Mouse (Mus musculus) liver, embryonic 12.5 days (tissue): Measurements from ENCODE around the gene Olfr992. TPM values are rescaled to one million over a fixed set of nuclear protein-coding genes. Genes with fewer than 3 reads are reported as not detected.
"Not testable (repeated sequence)": the region's sequence is repeated elsewhere in the genome, so short reads cannot be mapped to it uniquely, and the experiment has no call there.

Source experiments
- ATAC-seq: fragments of 200-750 bp; cut with Nextera tagmentation; 2 replicates; pipeline ENCODE4 v1.8.0; 2017; ENCODE audit warnings: moderate number of reproducible peaks, mild to moderate bottlenecking, moderate library complexity
- H3K27ac ChIP-seq: fragments of 300-500 bp; sonication (generic); 2 replicates; pipeline ENCODE4 v1.5.1; 2016; ENCODE audit warnings: mild to moderate bottlenecking
- H3K27me3 ChIP-seq: fragments of 300-500 bp; sonication (generic); replicated peaks from 2 replicates; pipeline ENCODE4 v1.6.1; 2016; ENCODE audit warnings: mild to moderate bottlenecking, moderate library complexity
- H3K36me3 ChIP-seq: fragments of 300-500 bp; sonication (generic); 2 replicates; pipeline ENCODE4 v1.6.1; 2016; ENCODE audit warnings: mild to moderate bottlenecking, moderate library complexity
- H3K4me1 ChIP-seq: fragments of 300-500 bp; sonication (generic); 2 replicates; pipeline ENCODE4 v1.6.1; 2016
- H3K4me2 ChIP-seq: fragments of 300-500 bp; sonication (generic); 2 replicates; pipeline ENCODE4 v1.6.1; 2016; ENCODE audit warnings: mild to moderate bottlenecking, moderate library complexity
- H3K4me3 ChIP-seq: fragments of 300-500 bp; sonication (generic); 2 replicates; pipeline ENCODE4 v1.5.1; 2016; ENCODE audit warnings: mild to moderate bottlenecking, moderate library complexity
- H3K9ac ChIP-seq: fragments of 300-500 bp; sonication (generic); 2 replicates; pipeline ENCODE4 v1.6.1; 2016; ENCODE audit warnings: mild to moderate bottlenecking, moderate library complexity
- H3K9me3 ChIP-seq: fragments of 300-500 bp; sonication (generic); replicated peaks from 2 replicates; pipeline ENCODE4 v1.6.1; 2016; ENCODE audit warnings: mild to moderate bottlenecking, moderate library complexity
- WGBS: fragments of 180-500 bp; shearing (Covaris S2); methylation state at CpG from one replicate; pipeline ENCODE4 v1.1.7; 2016; ENCODE audit not compliant: insufficient replicate concordance; 5-methylcytosine and 5-hydroxymethylcytosine counted together
- polyA plus RNA-seq: library from polyadenylated mRNA; unstranded; fragments of >200 nt; fragmentation: Nextera tagmentation; extraction: Ambion mirVana; gene quantifications from 2 replicates; pipeline ENCODE4 v1.2.1, GENCODE M21; 2016

Gene Olfr992
- polyA plus RNA-seq, result not detected in 2 replicates

- WGBS, result 35% methylated on average over 2 of the region's 2 CpGs
- H3K27ac ChIP-seq, result no peak within 1 kb of the TSS
- no peaks in the 10 kb centered on the region for H3K36me3 ChIP-seq
- no peak within 1 kb of the TSS for H3K9ac ChIP-seq
- no peak within 1 kb of the TSS for H3K4me3 ChIP-seq
- H3K27me3 ChIP-seq, result no peaks in the 10 kb centered on the region
- ATAC-seq, result no peak
- no peak within 1 kb of the TSS for H3K4me2 ChIP-seq
- H3K4me1 ChIP-seq, result no peaks in the 10 kb centered on the region
- no peaks in the 10 kb centered on the region for H3K9me3 ChIP-seq
Observed at GRCm38 (mm10) chr2:85409369-85409768, at the start of gene Olfr992. Gene Olfr992 (minus strand): TSS chr2:85409469.

GRCm38 (mm10) chr2:85443539-85443938, 34.3 kb upstream of the Olfr992 start, which contains the start of gene Olfr995:
Gene Olfr995 (minus strand): TSS chr2:85443639.
- no peak within 1 kb of the TSS for H3K4me3 ChIP-seq
- ATAC-seq, result no peak
- no peak within 1 kb of the TSS for H3K9ac ChIP-seq
- no peaks in the 10 kb centered on the region for H3K27me3 ChIP-seq
- no peaks in the 10 kb centered on the region for H3K9me3 ChIP-seq
- no peaks in the 10 kb centered on the region for H3K36me3 ChIP-seq
- H3K4me2 ChIP-seq, result no peak within 1 kb of the TSS
- no peaks in the 10 kb centered on the region for H3K4me1 ChIP-seq
- WGBS, result 18% methylated on average over 1 of the region's 1 CpGs
- no peak within 1 kb of the TSS for H3K27ac ChIP-seq

GRCm38 (mm10) chr2:85442546-85442945, 33.3 kb upstream of the Olfr992 start:
- H3K4me3 ChIP-seq, result no peak overlapping the region
- no peaks in the 10 kb centered on the region for H3K4me1 ChIP-seq

GRCm38 (mm10) chr2:85436351-85436750, 27.1 kb upstream of the Olfr992 start, which contains the start of gene Olfr994:
Gene Olfr994 (minus strand): TSS chr2:85436451.
- H3K27me3 ChIP-seq, result no peaks in the 10 kb centered on the region
- H3K4me2 ChIP-seq, result no peak within 1 kb of the TSS
- no peak within 1 kb of the TSS for H3K4me3 ChIP-seq
- H3K27ac ChIP-seq, result no peak within 1 kb of the TSS
- no peaks in the 10 kb centered on the region for H3K9me3 ChIP-seq
- 53% methylated on average over 3 of the region's 3 CpGs for WGBS
- H3K9ac ChIP-seq, result no peak within 1 kb of the TSS
- no peak for ATAC-seq
- no peaks in the 10 kb centered on the region for H3K36me3 ChIP-seq
- no peaks in the 10 kb centered on the region for H3K4me1 ChIP-seq

More at GRCm38 (mm10) chr2:85442546-85442945, 33.3 kb upstream of the Olfr992 start:
- no peaks in the 10 kb centered on the region for H3K9me3 ChIP-seq
- no peak overlapping the region for H3K9ac ChIP-seq
- H3K36me3 ChIP-seq, result no peaks in the 10 kb centered on the region
- no peak overlapping the region for H3K4me2 ChIP-seq
- no peaks in the 10 kb centered on the region for H3K27me3 ChIP-seq
- H3K27ac ChIP-seq, result no peak overlapping the region
- ATAC-seq, result no peak

- H3K9me3 ChIP-seq, result no peaks in the 10 kb centered on the region
- no peak overlapping the region for H3K4me2 ChIP-seq
- 68% methylated on average over 1 of the region's 1 CpGs for WGBS
- H3K9ac ChIP-seq, result no peak overlapping the region
- ATAC-seq, result no peak
- H3K4me3 ChIP-seq, result no peak overlapping the region
- no peaks in the 10 kb centered on the region for H3K27me3 ChIP-seq
- no peaks in the 10 kb centered on the region for H3K36me3 ChIP-seq
- no peak overlapping the region for H3K27ac ChIP-seq
- no peaks in the 10 kb centered on the region for H3K4me1 ChIP-seq
Observed at GRCm38 (mm10) chr2:85425893-85426292, 16.6 kb upstream of the Olfr992 start.

- H3K9ac ChIP-seq, result no peak within 1 kb of the TSS
- no peak within 1 kb of the TSS for H3K27ac ChIP-seq
- H3K4me3 ChIP-seq, result no peak within 1 kb of the TSS
- no peak for ATAC-seq
- H3K4me2 ChIP-seq, result no peak within 1 kb of the TSS
- H3K9me3 ChIP-seq, result no peaks in the 10 kb centered on the region
- H3K27me3 ChIP-seq, result no peaks in the 10 kb centered on the region
- no peaks in the 10 kb centered on the region for H3K36me3 ChIP-seq
- H3K4me1 ChIP-seq, result no peaks in the 10 kb centered on the region
Observed at GRCm38 (mm10) chr2:85414777-85415176, 5.5 kb upstream of the Olfr992 start, which contains the start of gene Olfr993. Gene Olfr993 (minus strand): TSS chr2:85414877.

DNA sequence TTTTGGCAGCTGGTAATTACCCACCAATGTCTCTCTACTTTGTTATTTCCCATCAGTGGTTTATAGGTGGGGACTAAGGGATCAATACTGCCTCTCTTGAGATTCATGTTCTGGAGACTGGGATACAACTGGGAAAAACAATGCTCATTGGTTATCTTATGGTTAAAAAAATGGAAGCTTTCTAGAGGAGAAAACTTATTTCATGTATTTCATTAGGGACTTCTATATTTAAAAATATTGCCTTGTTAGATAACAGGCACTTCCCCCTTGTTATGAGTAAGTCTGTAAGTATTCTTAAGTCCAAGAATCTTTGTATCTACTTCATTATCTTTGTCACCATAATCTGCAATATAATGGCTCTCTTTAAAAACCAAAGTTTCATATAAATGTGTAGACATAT, 46.1 kb downstream of the Olfr992 start, which contains the start of gene Olfr988:
Gene Olfr988 (minus strand): TSS at position 101 of the 400 bp plus-strand sequence.
- not testable (repeated sequence) for H3K4me1 ChIP-seq, ATAC-seq, H3K9ac ChIP-seq, H3K4me2 ChIP-seq, H3K36me3 ChIP-seq, H3K4me3 ChIP-seq, H3K27me3 ChIP-seq, H3K27ac ChIP-seq, H3K9me3 ChIP-seq

Other genes with a start within 250 kb of the Olfr992 start
- 0.05 and 0.11 TPM in 2 replicates for gene Lrrc55, start 212.3 kb downstream of the Olfr992 start, polyA plus RNA-seq
- gene Olfr987, start 70.2 kb downstream of the Olfr992 start, polyA plus RNA-seq, result not detected in 2 replicates
- gene Olfr988, start 46.2 kb downstream of the Olfr992 start, polyA plus RNA-seq, result not detected in 2 replicates
- not detected in 2 replicates for gene Olfr993, start 5.4 kb upstream of the Olfr992 start, polyA plus RNA-seq
- gene Olfr994, start 27.0 kb upstream of the Olfr992 start, polyA plus RNA-seq, result not detected in 2 replicates
- gene Olfr995, start 34.2 kb upstream of the Olfr992 start, polyA plus RNA-seq, result not detected in 2 replicates
- gene 4833423E24Rik, start 109.6 kb upstream of the Olfr992 start, polyA plus RNA-seq, result not detected in 2 replicates
- gene Olfr996, start 169.7 kb upstream of the Olfr992 start, polyA plus RNA-seq, result not detected in 2 replicates
- not detected in 2 replicates for gene Olfr998, start 179.5 kb upstream of the Olfr992 start, polyA plus RNA-seq
- not detected in 2 replicates for gene Olfr1000, start 202.4 kb upstream of the Olfr992 start, polyA plus RNA-seq
- not detected in 2 replicates for gene Olfr1002, start 241.2 kb upstream of the Olfr992 start, polyA plus RNA-seq